Mouse (Mus musculus) heart, adult 2 months (tissue): ENCODE data around the gene Cfap54. TPM values are rescaled to one million over a fixed set of nuclear protein-coding genes. Genes with fewer than 3 reads are reported as not detected.

Source experiments
- DNase-seq, 2 experiments: peaks; one replicate each; pipeline ENCODE4 v3.0.0; 2021
- H3K27ac ChIP-seq: fragments of 200-600 bp; 2 replicates; pipeline ENCODE4 v1.8.1; 2022
- H3K27me3 ChIP-seq: fragments of 200-500 bp; 2 replicates; pipeline ENCODE4 v1.6.1; 2012; ENCODE audit warnings: mild to moderate bottlenecking, low read length, inconsistent platforms, mixed read lengths; ENCODE audit not compliant: control insufficient read depth, insufficient read depth
- H3K36me3 ChIP-seq: fragments of 200-500 bp; 2 replicates; pipeline ENCODE4 v1.6.1; 2012; ENCODE audit warnings: low read length, inconsistent platforms; ENCODE audit not compliant: control insufficient read depth, insufficient read depth
- H3K4me1 ChIP-seq: fragments of 200-500 bp; 2 replicates; pipeline ENCODE4 v1.6.1; 2011; ENCODE audit warnings: low read length; ENCODE audit not compliant: control insufficient read depth, insufficient read depth
- H3K4me3 ChIP-seq: fragments of 200-600 bp; 2 replicates; pipeline ENCODE4 v1.8.1; 2022
- H3K79me2 ChIP-seq: fragments of 200-500 bp; replicated peaks from 2 replicates; pipeline ENCODE4 v1.6.1; 2012; ENCODE audit warnings: mild to moderate bottlenecking, inconsistent platforms, low read length, moderate library complexity, mixed read lengths; ENCODE audit not compliant: control insufficient read depth, insufficient read depth
- H3K9ac ChIP-seq: fragments of 200-500 bp; 2 replicates; pipeline ENCODE4 v1.6.1; 2012; ENCODE audit warnings: low read depth, mild to moderate bottlenecking, control low read depth, inconsistent platforms, low read length, mixed read lengths
- CTCF ChIP-seq: fragments of 200-600 bp; IDR thresholded peaks from 2 replicates; pipeline ENCODE4 v1.8.1; 2022; ENCODE audit warnings: antibody characterized with exemption, mild to moderate bottlenecking, moderate library complexity
- EP300 ChIP-seq: fragments of 200-500 bp; IDR thresholded peaks from 2 replicates; pipeline ENCODE4 v1.6.1; 2011; ENCODE audit warnings: low read depth, low read length, control low read depth; ENCODE audit not compliant: insufficient read depth
- POLR2A ChIP-seq: fragments of 200-500 bp; IDR thresholded peaks from 2 replicates; pipeline ENCODE4 v1.6.1; 2011; ENCODE audit warnings: mild to moderate bottlenecking, low read depth, low read length, control low read depth; ENCODE audit not compliant: insufficient read depth
- WGBS: fragments of 180-500 bp; shearing (Covaris S2); methylation state at CpG from one replicate; pipeline ENCODE4 v1.1.7; 2018; 5-methylcytosine and 5-hydroxymethylcytosine counted together
- intact Hi-C: fragments of 180-260 bp; cut with DNase I; formaldehyde crosslinking; loops from one replicate; pipeline ENCODE4 v1.15.1; 2025
- polyA plus RNA-seq: library from polyadenylated mRNA; depleted of rRNA; stranded (reverse); fragments of >200 nt; gene quantifications from 2 replicates; pipeline ENCODE4 v1.2.3, GENCODE M21; 2012
- total RNA-seq, 2 experiments: library from RNA; stranded (reverse); gene quantifications; 2 replicates each; pipeline ENCODE4 v1.2.3; 2021

Gene Cfap54
- total and polyA plus RNA-seq, 3 experiments = 0.26 to 0.82 (median 0.47) TPM

DNA sequence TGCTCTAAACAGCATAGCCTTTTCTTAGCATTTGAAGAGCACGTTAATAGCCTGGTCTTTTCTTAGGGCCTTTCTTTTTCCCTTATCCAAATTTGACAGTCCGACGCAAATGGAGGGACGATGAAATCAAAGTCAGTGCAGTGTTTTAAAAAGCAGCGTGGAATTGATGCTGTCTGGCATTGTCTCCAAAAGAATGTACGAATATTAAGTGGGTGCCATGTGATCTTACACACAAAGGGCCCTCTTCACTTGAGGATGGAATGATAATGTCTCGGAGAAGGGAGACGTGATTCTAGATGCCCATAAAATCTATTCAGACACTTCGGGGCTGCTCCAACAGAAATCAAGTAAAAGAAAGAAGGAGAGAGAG is 289.9 kb downstream of the Cfap54 start:
- intact Hi-C loops = no loop called here
- no peaks in the 10 kb centered on the region for H3K79me2 ChIP-seq
- no peak overlapping the region for H3K9ac ChIP-seq
- no peaks in the 10 kb centered on the region for H3K27me3 ChIP-seq
- no peaks in the 10 kb centered on the region for H3K4me1 ChIP-seq
- WGBS = 71% methylated on average over 9 of the region's 9 CpGs
- H3K27ac ChIP-seq = no peak overlapping the region
- TF ChIP-seq POLR2A (no peak), EP300 (no peak), CTCF (no peak)
- no peak for DNase-seq
- H3K4me3 ChIP-seq = no peak overlapping the region
- H3K36me3 ChIP-seq = no peaks in the 10 kb centered on the region

DNA sequence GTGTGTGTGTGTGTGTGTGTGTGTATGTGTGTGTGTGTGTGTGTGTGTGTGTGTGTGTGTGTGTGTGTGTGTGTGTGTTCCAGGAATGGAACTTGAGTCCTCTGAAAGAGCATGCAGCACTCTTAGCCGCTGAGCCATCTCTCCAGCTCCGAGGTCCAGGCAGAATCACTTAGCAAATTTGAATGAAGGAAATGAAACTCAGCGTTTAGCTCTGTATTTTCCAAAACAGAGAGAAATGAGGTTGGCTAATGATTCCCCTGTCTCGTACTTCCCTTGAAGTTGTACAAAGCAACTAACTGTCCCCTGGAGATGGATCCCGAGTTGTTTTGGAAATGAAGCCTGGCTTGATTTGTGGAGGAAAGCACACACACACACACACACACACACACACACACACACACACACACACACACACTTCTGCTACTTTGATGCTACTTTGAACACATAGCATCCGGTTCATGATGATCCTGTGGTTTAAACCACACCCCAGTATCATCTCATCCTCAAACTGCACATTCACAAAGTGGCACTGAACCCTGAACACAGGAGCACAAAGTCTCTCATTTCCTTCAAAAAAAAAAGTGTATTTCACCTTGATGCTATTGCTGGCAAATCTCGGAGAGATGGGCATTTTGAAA is 290.4 kb downstream of the Cfap54 start:
- TF ChIP-seq POLR2A (no peak), EP300 (no peak), CTCF (no peak)

DNA sequence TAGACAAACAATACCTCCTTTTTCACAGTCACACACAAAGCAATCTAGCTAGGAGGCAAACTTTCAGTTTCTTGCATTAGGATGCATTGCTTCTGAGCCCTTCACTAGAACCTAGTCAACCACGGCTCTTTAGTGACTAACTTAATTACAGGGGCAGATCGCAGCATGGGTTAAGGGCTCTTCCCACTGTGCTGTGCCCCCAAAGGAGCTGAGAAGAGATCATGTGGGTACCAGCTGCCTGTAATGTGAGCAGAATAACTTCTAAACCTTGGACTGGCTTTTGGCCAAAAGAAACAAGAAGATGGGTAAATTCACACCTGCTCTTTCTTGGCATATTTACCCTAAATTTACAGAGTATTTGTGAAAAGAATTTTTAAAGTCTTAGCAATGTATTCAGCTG is 291.2 kb downstream of the Cfap54 start:
- Histone ChIP-seq H3K9ac (no peak overlapping the region), H3K4me3 (no peak overlapping the region), H3K27me3 (no peaks in the 10 kb centered on the region), H3K27ac (no peak overlapping the region), H3K79me2 (no peaks in the 10 kb centered on the region), H3K4me1 (no peaks in the 10 kb centered on the region), H3K36me3 (no peaks in the 10 kb centered on the region)
- 68% methylated on average over 2 of the region's 2 CpGs for WGBS
- no peak for DNase-seq
- intact Hi-C loops = no loop called here
- TF ChIP-seq EP300 (no peak), CTCF (no peak), POLR2A (no peak)

More for the DNA sequence above, 290.4 kb downstream of the Cfap54 start:
- Histone ChIP-seq H3K4me3 (no peak overlapping the region), H3K79me2 (no peaks in the 10 kb centered on the region), H3K4me1 (no peaks in the 10 kb centered on the region), H3K27me3 (no peaks in the 10 kb centered on the region), H3K27ac (no peak overlapping the region), H3K36me3 (no peaks in the 10 kb centered on the region), H3K9ac (no peak overlapping the region)
- DNase-seq = no peak
- 61% methylated on average over 7 of the region's 7 CpGs for WGBS
- intact Hi-C loops = no loop called here

DNA sequence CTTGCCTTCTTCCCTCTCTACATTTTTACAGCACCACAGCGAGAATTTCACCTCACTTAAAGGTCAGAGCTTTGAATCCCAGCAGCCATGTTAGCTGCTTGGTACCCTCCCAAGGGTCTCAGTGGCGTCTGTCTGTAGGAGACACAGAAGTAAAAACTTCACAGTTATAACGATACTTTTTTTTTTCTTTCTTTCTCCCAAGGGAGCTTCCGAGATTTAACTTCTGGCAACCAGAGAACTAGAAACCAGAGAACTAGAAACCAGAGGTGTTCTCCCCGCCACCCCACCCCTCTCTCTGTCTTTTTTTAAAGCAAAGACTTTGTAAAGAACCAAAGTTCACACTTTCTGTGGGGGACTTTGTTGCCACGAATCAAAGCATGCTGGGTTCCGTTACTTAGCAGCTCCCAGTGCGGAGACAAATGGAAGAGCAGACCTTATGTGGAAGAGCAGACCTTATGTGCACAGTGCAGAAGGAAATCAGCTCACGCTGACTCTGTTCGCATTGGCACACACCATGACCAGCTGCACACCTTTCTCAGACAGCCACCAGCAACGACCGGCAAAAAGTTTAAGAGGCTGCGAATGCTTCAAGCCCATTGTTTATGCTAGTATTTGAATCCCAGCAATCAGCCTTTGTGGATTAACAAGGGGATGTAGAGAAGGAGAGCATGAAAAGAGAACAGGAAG is 292.9 kb downstream of the Cfap54 start:
- Histone ChIP-seq H3K36me3 (no peaks in the 10 kb centered on the region), H3K4me3 (no peak overlapping the region), H3K4me1 (no peaks in the 10 kb centered on the region), H3K9ac (no peak overlapping the region), H3K27ac (no peak overlapping the region), H3K27me3 (no peaks in the 10 kb centered on the region), H3K79me2 (no peaks in the 10 kb centered on the region)
- DNase-seq = no peak
- TF ChIP-seq POLR2A = no peak
- no peak for TF ChIP-seq CTCF
- no peak for TF ChIP-seq EP300
- 59% methylated on average over 13 of the region's 13 CpGs for WGBS
- intact Hi-C loops = no loop called here

DNA sequence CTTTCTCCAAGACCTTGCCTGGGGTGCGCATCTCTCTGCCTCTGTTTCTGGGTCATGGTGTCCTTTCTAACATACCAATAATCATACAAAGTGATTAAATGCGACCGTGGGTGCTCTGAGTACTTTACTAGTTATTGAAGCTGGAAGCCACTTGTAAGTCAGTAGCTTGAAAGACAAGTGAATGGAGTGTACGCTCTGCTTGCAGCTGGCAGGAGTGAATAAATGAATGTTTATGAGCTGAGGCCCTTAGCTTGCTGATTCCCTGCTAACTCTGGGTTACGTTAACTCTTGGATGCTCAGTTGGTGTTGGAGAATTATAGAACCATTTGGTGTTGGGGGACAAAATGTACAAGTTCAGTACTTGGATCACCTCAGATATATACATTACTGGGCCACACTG is 298.7 kb downstream of the Cfap54 start:
- intact Hi-C loops = no loop called here
- no peaks in the 10 kb centered on the region for H3K36me3 ChIP-seq
- no peak overlapping the region for H3K27ac ChIP-seq
- no peak for DNase-seq
- no peaks in the 10 kb centered on the region for H3K27me3 ChIP-seq
- no peaks in the 10 kb centered on the region for H3K79me2 ChIP-seq
- no peak overlapping the region for H3K9ac ChIP-seq
- TF ChIP-seq EP300 (no peak), POLR2A (no peak), CTCF (no peak)
- WGBS = 89% methylated on average over 5 of the region's 5 CpGs
- H3K4me3 ChIP-seq = no peak overlapping the region
- H3K4me1 ChIP-seq = no peaks in the 10 kb centered on the region

DNA sequence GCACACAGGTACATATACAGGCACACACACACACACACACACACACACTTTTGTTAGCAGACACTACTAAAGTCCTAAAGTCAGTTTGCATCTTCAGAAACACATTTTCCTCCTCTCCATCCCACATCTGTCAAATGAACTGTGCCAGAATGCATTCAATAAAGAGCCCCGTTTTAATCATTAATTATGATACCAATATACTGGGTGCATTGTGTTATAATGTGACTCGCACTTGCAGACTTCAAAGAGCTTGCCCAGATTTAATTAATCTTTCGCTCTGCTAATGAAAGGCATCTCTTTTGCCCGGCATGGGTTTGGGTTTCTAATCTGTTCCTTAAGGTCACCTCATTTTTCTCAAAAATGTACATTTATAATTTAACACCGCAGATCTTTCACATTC is 327.1 kb downstream of the Cfap54 start:
- Histone ChIP-seq H3K27ac (no peak overlapping the region), H3K36me3 (no peaks in the 10 kb centered on the region), H3K4me3 (no peak overlapping the region), H3K79me2 (no peaks in the 10 kb centered on the region), H3K4me1 (no peaks in the 10 kb centered on the region), H3K9ac (no peak overlapping the region), H3K27me3 (no peaks in the 10 kb centered on the region)
- TF ChIP-seq POLR2A (no peak), CTCF (no peak), EP300 (no peak)
- DNase-seq = no peak
- WGBS = 85% methylated on average over 5 of the region's 5 CpGs
- intact Hi-C loops = no loop called here
